Mouse (Mus musculus): ENCODE measurements around the gene Kdm1a. TPM values are rescaled to one million over a fixed set of nuclear protein-coding genes. Genes with fewer than 3 reads are reported as not detected.

Gene Kdm1a
- polyA plus RNA-seq, 1 experiment: 29.9 TPM

DNA sequence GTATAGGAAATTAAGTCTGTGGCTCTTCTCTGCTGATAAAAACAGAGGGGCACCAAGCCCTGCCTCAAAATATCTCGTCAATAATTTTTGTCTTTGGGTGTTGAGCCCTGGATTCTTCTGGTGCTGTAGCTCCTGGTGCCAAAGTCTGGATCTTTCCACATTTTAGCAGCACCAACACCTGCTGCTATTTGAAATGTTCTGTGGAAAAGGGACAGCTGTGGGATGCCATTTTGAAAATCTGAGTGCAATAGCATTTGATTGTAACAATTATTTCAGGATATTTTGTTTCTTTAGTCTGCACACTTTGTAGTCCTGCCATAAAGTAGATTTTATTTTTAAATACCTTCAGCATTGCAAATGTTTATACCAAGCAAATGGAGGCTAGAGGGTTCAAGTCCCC lies 54.8 kb downstream of the Kdm1a start:
- H3K4me3 ChIP-seq (ENCODE audit: insufficient read depth, low read length): no peak overlapping the region
- TF ChIP-seq POLR2A (IDR thresholded peaks at IDR 0.05; ENCODE audit: borderline replicate concordance, low read depth, low read length) (no peak), CTCF (IDR thresholded peaks at IDR 0.05; ENCODE audit: low read depth, low read length) (no peak)
- no peak overlapping the region for H3K27ac ChIP-seq (ENCODE audit: insufficient read depth, low read depth, low read length)
- peaks cover 7% of the 10 kb centered on the region for H3K4me1 ChIP-seq (ENCODE audit: control insufficient read depth, insufficient read depth, low read length)

- TF ChIP-seq CTCF (IDR thresholded peaks at IDR 0.05; ENCODE audit: low read depth, low read length) (no peak), POLR2A (IDR thresholded peaks at IDR 0.05; ENCODE audit: borderline replicate concordance, low read depth, low read length) (no peak)
- Histone ChIP-seq H3K4me1 (ENCODE audit: control insufficient read depth, insufficient read depth, low read length) (peaks cover 7% of the 10 kb centered on the region), H3K27ac (ENCODE audit: insufficient read depth, low read depth, low read length) (no peak overlapping the region), H3K4me3 (ENCODE audit: insufficient read depth, low read length) (no peak overlapping the region)
These were observed 56.1 kb downstream of the Kdm1a start for GRCm38 (mm10) chr4:136546279-136547045.

- H3K4me1 ChIP-seq (ENCODE audit: control insufficient read depth, insufficient read depth, low read length): peaks cover 7% of the 10 kb centered on the region
- no peak overlapping the region for H3K4me3 ChIP-seq (ENCODE audit: insufficient read depth, low read length)
- no peak overlapping the region for H3K27ac ChIP-seq (ENCODE audit: insufficient read depth, low read depth, low read length)
- TF ChIP-seq POLR2A (IDR thresholded peaks at IDR 0.05; ENCODE audit: borderline replicate concordance, low read depth, low read length) (no peak), CTCF (IDR thresholded peaks at IDR 0.05; ENCODE audit: low read depth, low read length) (no peak)
These were observed 57.4 kb downstream of the Kdm1a start for GRCm38 (mm10) chr4:136545151-136545550.

- H3K27ac ChIP-seq (ENCODE audit: insufficient read depth, low read depth, low read length): no peak overlapping the region
- no peak for TF ChIP-seq CTCF (IDR thresholded peaks at IDR 0.05; ENCODE audit: low read depth, low read length)
- peaks cover 15% of the 10 kb centered on the region for H3K4me1 ChIP-seq (ENCODE audit: control insufficient read depth, insufficient read depth, low read length)
- H3K4me3 ChIP-seq (ENCODE audit: insufficient read depth, low read length): no peak overlapping the region
These were observed 76.1 kb downstream of the Kdm1a start for GRCm38 (mm10) chr4:136526412-136526811.

DNA sequence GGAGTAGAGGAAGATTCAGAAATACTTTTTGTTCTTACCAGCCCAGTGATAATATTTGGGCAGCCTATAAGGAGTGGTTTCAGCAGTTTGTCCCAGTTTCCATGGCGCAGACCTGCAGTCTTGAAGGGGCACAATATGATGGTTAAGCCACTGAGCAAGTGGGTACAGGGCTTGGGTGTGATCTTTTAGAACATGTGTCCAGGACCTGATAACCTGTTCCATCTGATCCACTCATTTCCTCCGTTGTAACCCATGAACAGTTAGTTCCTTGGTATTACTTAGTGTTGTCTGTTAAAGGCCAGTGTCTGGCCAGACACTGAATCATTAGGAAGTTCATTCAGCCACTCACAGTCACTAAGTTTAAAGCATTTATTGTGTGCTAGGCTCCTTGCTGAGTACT lies 78.2 kb downstream of the Kdm1a start:
- Histone ChIP-seq H3K27ac (ENCODE audit: insufficient read depth, low read depth, low read length) (no peak overlapping the region), H3K4me1 (ENCODE audit: control insufficient read depth, insufficient read depth, low read length) (peaks cover 22% of the 10 kb centered on the region), H3K4me3 (ENCODE audit: insufficient read depth, low read length) (no peak overlapping the region)
- TF ChIP-seq POLR2A (IDR thresholded peaks at IDR 0.05; ENCODE audit: borderline replicate concordance, low read depth, low read length): no peak

DNA sequence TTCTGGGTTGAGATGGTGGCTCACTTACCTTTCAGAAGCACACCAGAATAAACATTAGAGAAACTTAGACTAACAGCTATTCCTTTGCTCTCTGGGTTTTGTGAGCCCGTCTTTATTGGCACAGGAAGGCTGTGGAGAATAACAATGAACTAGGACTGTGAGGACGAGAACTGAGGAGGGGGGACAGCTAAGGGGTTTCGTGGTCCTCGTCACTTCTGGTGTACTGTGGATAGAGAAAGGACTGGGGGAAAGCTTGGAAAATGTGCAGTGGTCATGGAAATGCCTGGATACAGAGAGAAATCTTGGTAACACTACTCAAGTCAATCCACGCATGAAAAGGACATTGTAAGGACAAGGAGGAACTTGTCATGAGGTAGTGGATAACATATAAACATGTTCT lies 80.6 kb downstream of the Kdm1a start:
- Histone ChIP-seq H3K4me1 (ENCODE audit: control insufficient read depth, insufficient read depth, low read length) (peaks cover 29% of the 10 kb centered on the region), H3K27ac (ENCODE audit: insufficient read depth, low read depth, low read length) (no peak overlapping the region), H3K4me3 (ENCODE audit: insufficient read depth, low read length) (no peak overlapping the region)
- TF ChIP-seq POLR2A (IDR thresholded peaks at IDR 0.05; ENCODE audit: borderline replicate concordance, low read depth, low read length): no peak
- TF ChIP-seq CTCF (IDR thresholded peaks at IDR 0.05; ENCODE audit: low read depth, low read length): no peak

DNA sequence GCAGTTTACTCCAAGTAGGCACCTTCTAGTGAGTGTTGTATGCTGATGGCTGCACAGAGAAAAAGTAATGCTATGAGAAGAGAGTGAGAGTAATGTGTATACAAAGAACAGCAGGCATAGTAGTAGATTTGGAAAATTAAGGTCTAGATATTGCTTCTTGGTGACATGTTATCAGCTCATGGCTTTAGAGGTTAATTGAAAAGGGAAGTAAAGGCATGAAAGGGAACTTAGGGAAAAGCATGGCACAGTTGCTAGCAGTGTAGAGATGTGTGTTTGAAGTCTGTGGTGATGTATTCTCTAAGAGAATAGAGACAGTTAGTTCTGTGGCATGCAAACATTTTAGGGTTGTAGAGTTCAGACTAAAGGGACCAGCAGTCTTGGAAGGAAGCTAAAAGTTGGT lies 82.7 kb downstream of the Kdm1a start:
- Histone ChIP-seq H3K4me1 (ENCODE audit: control insufficient read depth, insufficient read depth, low read length) (peaks cover 36% of the 10 kb centered on the region), H3K27ac (ENCODE audit: insufficient read depth, low read depth, low read length) (no peak overlapping the region), H3K4me3 (ENCODE audit: insufficient read depth, low read length) (no peak overlapping the region)
- TF ChIP-seq CTCF (IDR thresholded peaks at IDR 0.05; ENCODE audit: low read depth, low read length) (no peak), POLR2A (IDR thresholded peaks at IDR 0.05; ENCODE audit: borderline replicate concordance, low read depth, low read length) (no peak)

DNA sequence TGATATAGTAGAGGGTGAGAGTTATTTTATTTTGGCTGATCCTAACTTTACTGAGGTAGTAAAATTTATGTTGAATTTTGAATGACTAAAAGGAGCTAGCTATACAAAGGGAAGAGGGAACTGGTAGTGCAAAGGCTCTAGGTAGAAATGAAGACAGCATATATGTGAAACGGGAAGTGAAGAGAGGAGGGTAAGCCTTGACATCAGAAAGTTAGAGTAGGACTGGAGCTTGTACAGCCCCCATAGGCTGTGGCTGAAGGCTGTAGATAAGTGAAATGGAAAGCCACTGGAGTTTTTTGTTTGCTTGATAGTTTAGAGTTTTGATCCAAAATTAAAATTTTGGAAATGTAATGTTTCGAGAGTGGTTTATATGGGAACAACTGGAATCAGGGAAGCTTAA lies 83.9 kb downstream of the Kdm1a start:
- Histone ChIP-seq H3K4me1 (ENCODE audit: control insufficient read depth, insufficient read depth, low read length) (peaks cover 31% of the 10 kb centered on the region), H3K27ac (ENCODE audit: insufficient read depth, low read depth, low read length) (no peak overlapping the region), H3K4me3 (ENCODE audit: insufficient read depth, low read length) (no peak overlapping the region)
- TF ChIP-seq POLR2A (IDR thresholded peaks at IDR 0.05; ENCODE audit: borderline replicate concordance, low read depth, low read length): no peak
- TF ChIP-seq CTCF (IDR thresholded peaks at IDR 0.05; ENCODE audit: low read depth, low read length): no peak

GRCm38 (mm10) chr4:136518141-136518540 lies 84.4 kb downstream of the Kdm1a start:
- TF ChIP-seq CTCF (IDR thresholded peaks at IDR 0.05; ENCODE audit: low read depth, low read length) (no peak), POLR2A (IDR thresholded peaks at IDR 0.05; ENCODE audit: borderline replicate concordance, low read depth, low read length) (no peak)
- Histone ChIP-seq H3K27ac (ENCODE audit: insufficient read depth, low read depth, low read length) (no peak overlapping the region), H3K4me3 (ENCODE audit: insufficient read depth, low read length) (no peak overlapping the region), H3K4me1 (ENCODE audit: control insufficient read depth, insufficient read depth, low read length) (peaks cover 28% of the 10 kb centered on the region)

GRCm38 (mm10) chr4:136512905-136513304 lies 89.6 kb downstream of the Kdm1a start:
- Histone ChIP-seq H3K4me1 (ENCODE audit: control insufficient read depth, insufficient read depth, low read length) (peaks cover 25% of the 10 kb centered on the region), H3K4me3 (ENCODE audit: insufficient read depth, low read length) (no peak overlapping the region), H3K27ac (ENCODE audit: insufficient read depth, low read depth, low read length) (no peak overlapping the region)
- no peak for TF ChIP-seq CTCF (IDR thresholded peaks at IDR 0.05; ENCODE audit: low read depth, low read length)
- TF ChIP-seq POLR2A (IDR thresholded peaks at IDR 0.05; ENCODE audit: borderline replicate concordance, low read depth, low read length): no peak

All from bone marrow macrophage, adult 2 months (primary cell).